Mouse (Mus musculus) adrenal gland, adult (tissue): Measurements from ENCODE around the gene Pln.

Experiments used
- DNase-seq, 2 experiments: peaks; one replicate each; pipeline ENCODE4 v3.0.0; 2022 to 2023; ENCODE audit warnings: low spot score in 1 of 2; ENCODE audit not compliant: inconsistent age in 2 of 2

Pln gene

DNA sequence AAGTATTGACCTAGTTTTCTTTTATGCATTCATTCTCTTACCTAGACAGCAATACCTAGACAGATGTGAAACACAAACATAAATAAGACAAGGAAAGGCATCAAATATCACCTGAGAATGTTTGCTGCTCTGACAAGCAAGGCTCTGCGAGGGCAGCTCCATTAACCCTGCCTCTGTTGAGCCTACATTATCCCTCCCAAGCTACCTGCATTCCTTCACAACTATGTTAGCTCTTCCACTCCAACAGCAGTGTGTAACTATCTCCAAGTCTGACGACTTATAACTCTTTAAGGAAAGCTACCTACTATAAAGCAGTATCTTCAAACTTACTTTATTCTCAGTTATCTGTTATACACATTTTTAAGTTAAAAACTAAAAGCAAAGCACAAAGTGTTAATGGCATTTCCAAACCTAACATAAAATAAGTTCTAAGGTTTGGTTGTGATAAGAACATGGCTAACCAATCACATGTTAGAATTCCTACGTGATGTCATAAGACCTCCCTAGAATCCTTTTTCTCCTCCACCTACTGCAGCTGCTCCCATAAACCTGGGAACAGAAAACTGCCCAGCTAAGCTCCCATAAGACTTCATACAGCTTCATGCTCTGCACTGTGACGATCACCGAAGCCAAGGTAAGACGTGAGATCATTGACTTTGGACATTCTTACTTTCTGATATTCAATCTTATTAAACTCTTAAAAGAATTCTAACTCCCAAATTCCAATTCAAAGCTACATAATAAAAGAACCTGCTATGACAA lies at the start of gene Pln:
TSS of gene Pln (plus strand) at position 506 of the 762 bp plus-strand sequence.
- DNase-seq, result no peak

DNA sequence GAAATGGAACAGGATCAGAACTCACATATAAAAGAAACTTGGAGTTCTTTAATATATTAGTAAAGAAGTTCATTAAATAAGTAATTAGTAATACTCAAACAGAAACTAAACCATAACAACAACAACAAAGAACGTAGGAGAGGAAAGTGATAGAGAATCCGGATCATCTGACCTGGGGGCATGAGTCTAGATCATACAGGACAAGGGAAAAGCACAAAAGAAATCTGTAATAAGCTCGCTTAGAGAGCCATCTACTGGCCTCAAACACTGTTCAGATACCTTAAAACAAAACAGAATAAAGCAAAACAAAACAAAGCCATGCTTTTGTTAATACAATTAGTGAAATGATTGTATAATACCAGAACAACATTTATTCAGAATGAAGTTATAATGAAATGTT lies 31.6 kb upstream of the Pln start:
- DNase-seq, result peak in 1 of 2 experiments; percentile 44

DNA sequence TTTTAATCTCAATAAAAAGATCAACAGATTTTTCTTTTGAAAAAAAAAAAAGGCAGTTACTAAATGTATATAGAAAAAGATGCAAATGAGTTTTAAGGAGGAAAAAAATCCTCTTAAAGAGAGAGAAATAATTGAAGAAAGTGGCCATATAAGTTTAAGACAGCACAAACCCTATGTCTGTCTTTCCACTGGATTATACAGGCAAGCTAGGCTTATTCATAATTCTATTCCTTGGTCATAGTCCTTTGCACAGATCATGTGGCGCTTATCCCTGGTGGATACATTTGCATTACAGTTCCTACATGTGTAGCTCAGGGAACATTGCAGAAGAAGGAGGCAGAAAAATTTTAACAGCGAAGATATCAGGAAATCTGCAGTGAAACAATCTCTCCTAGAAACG lies 30.8 kb upstream of the Pln start:
- DNase-seq, result no peak

DNA sequence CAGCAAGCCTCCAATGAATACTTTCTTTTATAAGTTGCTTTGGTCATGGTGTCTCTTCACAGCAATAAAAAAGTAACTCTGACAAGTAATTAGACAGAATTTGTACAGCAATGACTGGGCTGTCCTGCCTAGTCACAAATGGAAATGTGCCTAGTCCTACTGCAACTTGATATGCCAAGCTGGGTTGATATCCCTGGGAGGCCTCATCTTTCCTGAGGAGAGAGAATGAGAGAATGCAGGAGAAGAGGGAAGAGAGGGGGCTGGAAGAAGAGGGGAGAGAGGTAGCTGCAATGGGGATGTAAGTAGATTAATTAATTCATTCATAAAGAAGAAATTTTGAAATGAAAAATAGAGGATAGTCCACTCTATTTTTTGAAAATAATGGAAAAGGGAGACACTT lies 14.1 kb upstream of the Pln start:
- no peak for DNase-seq

DNA sequence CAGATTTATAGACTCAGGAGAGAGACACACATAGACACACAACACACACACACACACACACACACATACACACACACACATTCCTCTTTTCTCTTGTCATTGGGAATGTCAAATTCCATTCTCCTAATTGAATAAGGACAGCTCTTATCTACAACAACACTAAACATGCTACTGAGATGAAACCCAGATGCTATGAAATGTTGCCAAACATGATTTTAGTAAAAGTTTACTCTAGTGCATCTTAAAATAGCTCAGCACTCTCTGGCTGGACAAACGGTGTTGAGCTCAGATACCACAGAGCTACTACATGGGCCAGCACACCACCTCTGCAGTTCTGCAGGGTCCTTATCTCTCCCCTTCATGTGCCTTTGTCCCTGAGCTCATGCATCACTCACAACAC lies 12.8 kb upstream of the Pln start:
- peak in 1 of 2 experiments; percentile 43 for DNase-seq

DNA sequence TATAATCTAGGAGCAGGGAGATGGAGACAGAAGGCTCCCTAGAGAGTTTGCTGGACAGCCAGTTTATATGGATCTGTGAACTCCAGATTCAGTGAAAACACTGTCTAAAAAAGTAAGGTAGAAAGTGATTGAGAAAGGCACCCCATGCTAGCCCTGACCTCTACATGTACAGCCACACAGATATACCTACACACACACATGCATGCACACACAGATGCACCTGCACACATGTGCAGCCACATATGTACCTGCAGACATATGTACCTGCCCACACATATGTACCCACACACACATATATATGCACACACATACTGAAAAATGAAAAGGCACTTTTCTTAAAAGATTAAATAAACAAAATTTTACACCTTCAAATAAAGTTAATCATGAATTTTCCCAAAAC lies 11.1 kb upstream of the Pln start:
- no peak for DNase-seq

DNA sequence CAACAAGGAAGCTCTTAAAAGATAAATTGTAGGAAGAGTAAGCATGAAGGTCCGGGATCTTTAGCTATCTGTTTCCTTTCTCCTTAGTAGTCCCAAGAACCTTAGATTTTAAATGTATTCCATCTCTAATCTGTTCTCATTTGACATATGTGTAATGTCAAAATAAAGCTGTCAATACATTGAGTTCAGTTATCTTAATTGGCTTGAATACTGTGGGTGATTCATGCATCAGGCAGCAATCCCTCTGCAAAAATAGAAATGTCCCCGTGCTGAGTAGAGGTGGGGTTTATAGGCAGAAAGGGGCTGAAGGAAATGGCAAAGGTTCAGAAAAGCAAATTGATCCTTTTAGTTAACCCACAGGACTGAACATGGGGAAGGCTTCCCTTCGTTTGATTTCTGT lies 8.2 kb upstream of the Pln start:
- no peak for DNase-seq

DNA sequence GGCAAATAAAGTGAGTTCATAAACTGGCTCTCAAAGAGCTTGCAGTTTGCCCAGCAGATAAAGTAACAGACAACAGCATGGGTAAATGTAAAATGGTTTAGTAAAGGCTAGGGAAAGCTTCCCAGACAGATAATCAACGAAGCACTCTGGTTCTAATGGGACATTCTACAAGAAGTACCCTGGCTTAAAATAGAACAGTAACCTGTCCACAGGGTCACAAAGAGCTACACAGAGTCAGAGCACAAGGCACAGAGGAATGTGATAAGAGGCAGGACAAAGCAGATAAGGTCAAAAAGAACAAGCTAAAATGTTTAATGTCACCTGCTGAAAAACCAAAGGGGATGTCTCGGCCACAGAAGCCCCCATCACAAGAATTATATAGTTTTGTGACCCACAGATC lies 4.7 kb upstream of the Pln start:
- DNase-seq, result no peak

DNA sequence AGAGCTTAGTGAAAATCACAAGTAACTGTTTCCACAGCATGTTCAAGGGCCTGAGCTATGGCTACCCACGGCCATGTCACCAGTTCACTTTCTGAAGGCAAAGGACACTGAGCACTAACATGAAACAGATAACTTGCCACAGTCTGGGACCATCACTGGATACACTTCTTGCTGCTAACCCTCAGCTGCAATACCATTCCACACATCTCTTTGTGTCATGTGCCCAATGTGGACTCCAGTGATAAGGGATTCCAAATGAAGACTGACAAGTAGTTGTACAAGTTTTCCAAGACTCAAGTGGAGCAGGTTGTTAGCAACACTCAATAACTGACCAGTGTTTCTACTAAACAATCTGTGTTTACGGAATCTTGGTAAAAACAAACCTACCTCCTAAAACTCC lies 2.2 kb upstream of the Pln start:
- DNase-seq, result no peak

DNA sequence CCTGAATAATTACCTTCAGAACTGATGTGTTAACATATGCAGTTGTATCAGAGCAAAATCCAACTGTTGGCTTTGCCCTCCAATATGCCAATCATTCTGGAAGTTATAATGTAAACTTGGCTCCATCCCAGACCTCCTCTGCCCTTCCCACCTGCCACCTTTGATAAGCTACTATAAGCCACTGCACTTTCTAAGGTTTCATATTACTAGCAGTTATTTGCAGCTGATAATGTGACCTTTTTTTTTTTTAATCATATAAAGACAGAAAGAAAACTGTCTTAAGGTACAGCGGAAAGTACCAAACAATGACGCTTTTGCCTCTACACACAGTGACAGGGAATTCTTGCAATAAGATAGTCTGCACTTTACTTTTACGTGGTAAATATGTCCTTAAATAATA lies 1.5 kb upstream of the Pln start:
- no peak for DNase-seq

DNA sequence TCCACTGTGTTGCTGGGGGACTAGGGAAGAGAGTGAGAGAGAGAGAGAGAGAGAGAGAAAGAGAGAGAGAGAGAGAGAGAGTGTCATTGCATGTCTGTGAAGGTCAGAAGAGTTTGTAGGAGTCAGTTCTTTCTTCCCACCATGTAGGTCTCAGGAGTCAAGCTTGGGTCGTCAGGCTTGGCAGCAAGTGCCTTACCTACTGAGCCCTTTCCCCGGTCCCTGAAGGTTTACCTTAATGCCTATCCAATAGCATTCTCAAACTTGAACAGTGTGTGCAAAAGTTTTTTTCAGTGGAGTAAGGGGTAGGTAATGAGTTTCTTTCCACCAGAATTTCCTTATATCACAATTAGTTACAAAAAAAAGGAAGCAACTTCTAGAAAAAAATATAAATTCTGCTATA lies 1.6 kb downstream of the Pln start:
- DNase-seq, result no peak

DNA sequence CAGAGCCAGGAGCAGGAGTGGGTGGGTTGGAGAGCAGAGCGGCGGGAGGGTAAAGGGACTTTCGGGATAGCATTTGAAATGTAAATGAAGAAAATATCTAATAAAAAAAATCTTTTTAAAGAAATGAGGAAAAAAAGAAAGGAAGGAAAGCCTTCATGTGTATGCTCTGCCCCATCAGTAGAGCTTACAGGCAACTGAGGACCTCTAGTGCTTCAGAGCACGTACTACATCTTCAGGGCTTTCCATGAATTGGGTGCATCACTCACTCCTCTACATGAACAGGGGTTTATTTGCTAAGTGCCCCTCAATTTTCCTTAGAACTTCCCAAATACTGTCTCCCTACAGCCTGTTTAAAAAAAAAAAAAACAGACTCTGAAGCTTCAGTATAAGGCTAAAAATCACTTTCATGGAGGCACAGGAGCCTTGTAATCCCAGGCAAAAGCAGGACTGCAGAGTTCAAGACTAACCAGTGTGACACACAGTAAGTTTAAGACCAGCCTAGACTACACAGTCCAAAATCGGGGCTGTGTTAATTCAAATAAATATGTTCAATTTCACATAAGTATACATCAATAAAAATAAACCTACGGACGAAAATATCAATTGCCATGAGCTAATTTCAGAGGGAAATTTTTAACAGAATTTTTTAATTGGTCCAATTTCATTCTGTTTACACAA lies 4.0 kb downstream of the Pln start:
- peak in 1 of 2 experiments; percentile 51 for DNase-seq

DNA sequence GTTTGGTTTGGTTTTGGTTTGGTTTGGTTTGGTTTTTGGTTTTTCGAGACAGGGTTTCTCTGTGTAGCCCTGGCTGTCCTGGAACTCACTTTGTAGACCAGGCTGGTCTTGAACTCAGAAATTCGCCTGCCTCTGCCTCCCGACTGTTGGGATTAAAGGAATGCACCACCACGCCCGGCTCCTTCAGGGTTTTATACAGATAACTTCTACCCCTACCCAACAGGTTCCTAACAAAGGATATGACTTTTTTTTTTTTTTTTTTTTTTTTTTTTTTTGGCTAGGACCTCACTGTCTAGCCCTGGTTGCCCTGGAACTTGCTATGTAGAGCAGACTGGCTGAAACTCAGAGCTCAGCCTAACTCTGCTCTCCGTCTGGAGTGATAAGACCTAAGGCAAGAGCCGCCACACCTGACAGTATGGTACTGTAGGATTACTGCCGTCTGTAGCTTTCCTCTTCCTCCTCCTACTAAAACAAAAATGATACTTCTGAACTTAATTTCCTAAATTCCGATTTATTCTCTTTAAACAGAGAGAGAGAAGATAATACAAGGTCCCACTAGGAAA lies 4.8 kb downstream of the Pln start:
- no peak for DNase-seq

DNA sequence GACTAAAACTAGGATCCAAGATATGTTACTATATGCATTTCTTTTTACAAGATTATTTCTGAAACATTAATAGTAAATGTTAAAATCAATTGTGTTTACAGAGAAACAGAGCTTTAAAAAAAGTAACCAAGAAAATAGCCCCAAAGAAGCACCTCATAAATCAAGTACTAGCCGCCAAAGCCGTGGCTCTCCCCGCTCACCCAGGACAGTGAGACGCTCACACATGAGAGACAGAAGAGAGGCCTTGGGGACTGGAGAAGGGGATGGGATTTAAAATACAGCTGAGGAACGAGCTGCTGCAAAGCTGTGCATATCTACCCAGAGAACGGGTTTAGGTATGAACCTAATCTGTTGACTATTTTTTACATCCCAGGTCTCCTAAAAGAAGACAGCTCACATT lies 5.9 kb downstream of the Pln start:
- DNase-seq, result no peak

DNA sequence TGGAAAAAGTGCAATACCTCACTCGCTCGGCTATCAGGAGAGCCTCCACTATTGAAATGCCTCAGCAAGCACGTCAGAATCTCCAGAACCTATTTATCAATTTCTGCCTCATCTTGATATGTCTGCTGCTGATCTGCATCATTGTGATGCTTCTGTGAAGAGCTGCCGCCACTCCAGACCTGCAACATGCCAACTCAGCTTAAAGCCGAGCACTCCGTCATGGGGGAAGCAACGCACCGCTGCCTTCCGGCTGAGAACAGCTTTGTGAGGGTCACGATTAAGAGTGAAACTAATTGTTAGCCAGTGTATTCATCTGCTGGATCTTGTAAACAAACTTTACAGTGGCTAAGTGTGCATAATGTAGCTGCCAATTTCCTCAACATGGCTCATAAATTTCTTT lies 6.4 kb downstream of the Pln start:
- DNase-seq, result peak in 1 of 2 experiments; percentile 42

DNA sequence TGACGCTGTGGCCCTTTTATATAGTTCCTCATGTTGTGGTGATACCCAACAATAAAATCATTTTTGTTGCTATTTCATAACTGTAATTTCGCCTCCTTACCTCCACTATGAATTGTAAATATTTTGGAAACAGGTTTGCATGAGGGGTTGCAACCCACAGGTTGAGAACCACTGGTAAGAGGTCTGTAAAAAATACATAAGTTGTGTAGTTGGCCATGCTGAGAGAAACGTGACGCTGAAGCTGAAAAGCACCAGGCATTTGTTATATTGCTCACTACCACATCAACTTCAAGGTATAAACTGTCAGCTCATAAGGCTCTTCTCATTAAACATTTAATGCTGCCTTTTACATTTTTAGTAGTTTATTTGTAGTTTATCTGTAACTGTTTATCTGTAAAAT lies 8.0 kb downstream of the Pln start:
- no peak for DNase-seq

DNA sequence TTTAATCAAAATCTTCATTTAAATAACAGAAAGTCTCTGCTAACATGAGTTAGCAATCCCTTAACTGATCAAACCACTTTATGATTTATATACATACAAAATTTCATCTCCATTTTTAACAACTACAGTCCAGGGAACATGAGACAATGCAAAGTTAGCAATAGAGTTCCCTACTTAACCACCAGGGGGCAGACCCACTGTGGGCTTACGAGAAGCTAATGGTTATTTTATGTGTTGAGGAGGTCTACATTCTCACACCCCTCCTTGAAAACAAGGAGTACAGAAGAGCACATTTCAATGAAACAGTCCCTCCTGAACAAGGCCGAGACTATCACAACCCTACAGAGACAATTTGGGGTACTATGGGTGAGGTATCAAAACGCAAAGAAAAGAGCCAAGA lies 9.0 kb downstream of the Pln start:
- DNase-seq, result peak in 1 of 2 experiments; percentile 75

DNA sequence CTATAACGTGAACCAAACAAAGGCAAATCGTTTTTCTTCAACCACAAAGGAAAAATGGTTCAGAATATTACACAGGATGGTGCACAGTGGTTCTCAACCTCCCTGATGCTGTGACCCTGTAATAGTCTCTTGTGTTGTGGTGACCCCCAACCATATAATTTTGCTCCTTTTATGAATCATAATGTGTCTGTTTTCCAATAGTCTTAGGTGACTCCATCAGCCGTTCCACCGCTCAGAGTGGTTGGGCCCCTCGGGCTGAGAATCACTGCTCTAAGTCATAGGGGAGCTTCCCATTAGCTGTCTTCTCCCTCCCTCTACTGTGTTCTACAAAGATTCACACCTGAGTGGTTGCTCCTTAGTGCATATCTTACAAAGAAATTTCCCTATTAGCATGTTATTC lies 9.4 kb downstream of the Pln start:
- no peak for DNase-seq

DNA sequence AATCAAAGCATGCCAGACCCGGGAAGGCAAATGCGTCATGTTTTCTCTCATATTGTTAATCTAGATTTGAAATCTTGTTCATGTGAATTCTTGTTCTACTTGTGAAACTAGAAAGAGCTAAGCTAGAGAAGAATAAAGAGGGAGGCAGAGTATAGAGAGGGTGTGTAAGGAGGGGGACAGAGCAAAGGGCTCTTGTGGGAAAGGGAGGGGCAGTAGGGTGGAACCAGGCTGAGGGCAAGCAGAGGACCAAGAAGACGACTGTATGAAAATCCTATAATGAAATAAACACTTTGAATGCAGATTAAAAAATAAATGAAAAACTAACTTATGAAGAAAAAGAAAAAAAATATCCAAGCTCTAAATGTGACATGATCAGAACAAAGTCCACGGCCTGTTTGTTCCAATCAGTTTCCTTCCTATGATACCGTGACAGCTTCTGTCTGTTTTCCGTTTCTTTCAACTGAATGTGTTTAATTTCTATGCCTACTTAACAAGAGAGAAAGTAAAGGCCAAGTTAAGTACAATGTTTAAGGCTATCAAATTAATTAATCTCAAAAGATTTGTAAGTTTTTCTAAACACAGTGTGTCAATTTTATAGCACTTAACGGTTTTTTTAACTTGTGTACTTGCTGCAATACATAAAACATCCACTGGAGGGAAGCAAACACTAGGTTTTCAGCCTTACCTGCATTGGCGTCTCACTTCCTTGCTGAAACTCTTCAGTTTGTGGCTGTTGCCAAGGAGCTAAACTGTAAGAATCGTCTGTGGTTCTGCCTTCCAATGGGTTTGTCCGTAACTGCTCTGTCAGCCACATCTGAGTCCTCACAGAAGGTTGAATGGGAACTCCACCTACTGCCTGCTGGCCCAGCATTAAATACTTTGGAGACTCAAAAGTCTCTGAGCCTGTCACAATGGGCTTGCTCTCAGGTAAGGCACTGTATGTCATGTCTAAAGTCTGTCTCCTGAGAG lies 10.6 kb downstream of the Pln start:
- DNase-seq, result peak; percentile 27 to 91

DNA sequence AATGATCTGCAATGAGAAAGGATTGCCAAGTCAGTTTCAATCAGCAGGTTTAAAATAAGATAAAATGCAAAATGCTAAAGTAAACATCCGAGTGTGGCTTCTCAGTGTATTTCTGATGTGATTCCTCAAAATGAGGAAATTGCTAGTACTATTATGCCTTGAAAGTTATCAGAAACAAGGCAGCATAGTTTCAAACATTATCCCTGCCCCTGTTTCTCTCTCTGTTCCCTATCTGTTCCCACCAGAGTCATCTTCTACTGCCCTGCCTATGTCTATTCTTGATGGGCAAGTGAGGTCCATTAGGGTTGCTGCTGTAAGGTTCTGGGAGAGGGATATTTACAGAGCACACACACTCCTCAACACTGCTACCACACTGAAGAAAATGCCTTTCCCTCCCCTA lies 11.8 kb downstream of the Pln start:
- no peak for DNase-seq

DNA sequence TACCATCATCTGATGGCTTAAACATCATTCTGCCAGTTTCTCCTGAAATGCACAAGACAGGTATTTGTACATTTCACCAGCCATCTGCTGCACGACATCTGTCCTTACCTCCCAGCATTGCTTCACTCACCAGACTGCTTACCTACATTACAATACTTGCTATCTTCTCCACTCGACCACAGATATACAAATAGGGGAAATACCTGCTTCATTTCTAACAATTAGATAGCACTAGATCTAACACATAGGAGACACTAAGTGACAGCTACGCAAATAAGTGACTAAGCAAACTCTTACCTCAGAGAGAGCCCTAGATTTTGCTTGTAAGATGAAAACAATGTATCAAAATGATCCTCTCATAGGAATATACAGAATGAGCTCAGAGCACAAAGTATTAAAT lies 16.2 kb downstream of the Pln start:
- no peak for DNase-seq
